Mouse (Mus musculus) left cerebral cortex, adult 2 months (tissue): Measurements from ENCODE around the gene Trpc3. TPM values are rescaled to one million over a fixed set of nuclear protein-coding genes. Genes with fewer than 3 reads are reported as not detected.
"Not testable (repeated sequence)": the region's sequence is repeated elsewhere in the genome, so short reads cannot be mapped to it uniquely, and the experiment has no call there.

Experiments used
- DNase-seq, 2 experiments: peaks; one replicate each; pipeline ENCODE4 v3.0.0; 2021 to 2022; ENCODE audit warnings: low spot score in 2 of 2, mixed read lengths in 1 of 2; ENCODE audit errors: extremely low spot score in 1 of 2
- H3K27ac ChIP-seq: fragments of 200-600 bp; 2 replicates; pipeline ENCODE4 v1.8.1; 2022
- H3K4me3 ChIP-seq: fragments of 200-600 bp; 2 replicates; pipeline ENCODE4 v1.8.1; 2022
- CTCF ChIP-seq: fragments of 200-600 bp; IDR thresholded peaks from 2 replicates; pipeline ENCODE4 v1.8.1; 2022; ENCODE audit warnings: antibody characterized with exemption, mild to moderate bottlenecking, moderate library complexity
- intact Hi-C: fragments of 180-260 bp; cut with DNase I; formaldehyde crosslinking; loops from one replicate; pipeline ENCODE4 v1.15.1; 2025
- total RNA-seq, 2 experiments: library from RNA; stranded (reverse); gene quantifications; 2 replicates each; pipeline ENCODE4 v1.2.3; 2021

Gene Trpc3
- total RNA-seq, 2 experiments from 2014 or later = 18.3 to 19.3 TPM

DNA sequence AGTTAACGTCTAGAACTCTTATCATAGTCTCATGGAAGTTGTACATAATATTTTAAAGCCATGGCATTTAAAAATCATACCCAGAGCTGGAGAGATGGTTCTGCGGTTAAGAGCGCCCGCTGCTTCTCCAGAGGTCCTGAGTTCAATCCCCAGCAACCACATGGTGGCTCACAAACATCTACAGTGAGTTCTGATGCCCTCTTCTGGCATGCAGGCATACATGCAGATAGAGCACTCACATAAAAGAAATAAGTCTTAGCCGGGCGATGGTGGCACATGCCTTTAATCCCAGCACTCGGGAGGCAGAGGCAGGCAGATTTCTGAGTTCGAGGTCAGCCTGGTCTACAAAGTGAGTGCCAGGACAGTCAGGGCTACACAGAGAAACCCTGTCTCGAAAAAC lies 90.2 kb downstream of the Trpc3 start:
- DNase-seq, intact Hi-C loops, H3K4me3 ChIP-seq, H3K27ac ChIP-seq: not testable (repeated sequence)
- peak; percentile 17; the same call in 1 of the 2 replicates for TF ChIP-seq CTCF

DNA sequence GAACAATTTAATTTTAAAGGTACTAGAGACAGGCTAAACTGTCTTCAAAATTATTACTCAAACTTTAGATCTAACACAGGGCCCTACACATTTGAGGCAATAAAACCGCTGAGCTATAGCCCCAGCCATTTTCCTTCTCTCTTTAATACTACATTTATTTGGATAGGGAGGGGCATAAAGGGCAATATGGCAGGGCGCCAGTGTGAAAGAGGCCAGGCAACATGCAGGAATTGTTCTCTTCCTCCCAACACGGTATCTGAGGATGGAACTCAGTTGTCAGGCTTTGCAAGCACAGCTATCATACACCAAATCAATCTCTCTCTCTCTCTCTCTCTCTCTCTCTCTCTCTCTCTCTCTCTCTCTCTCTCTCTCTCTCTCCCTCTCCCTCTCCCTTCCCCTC lies 91.2 kb downstream of the Trpc3 start:
- TF ChIP-seq CTCF = no peak
- no peak overlapping the region for H3K27ac ChIP-seq
- intact Hi-C loops = no loop called here
- no peak overlapping the region for H3K4me3 ChIP-seq
- no peak for DNase-seq

GRCm38 (mm10) chr3:36571827-36572378 lies 118.1 kb downstream of the Trpc3 start, which contains the start of gene Ccna2:
Gene Ccna2 (minus strand): TSS chr3:36572150.
- intact Hi-C loops = loop anchor here (1.0 kb wide), 1 partner anchor 20 kb away; the partner anchor contains the start of gene Exosc9
- Histone ChIP-seq H3K27ac (peak within 1 kb of the TSS; percentile 69), H3K4me3 (peak within 1 kb of the TSS; percentile 61)
- peak; percentile 97 to 98 for DNase-seq
- TF ChIP-seq CTCF = peak; percentile 60

DNA sequence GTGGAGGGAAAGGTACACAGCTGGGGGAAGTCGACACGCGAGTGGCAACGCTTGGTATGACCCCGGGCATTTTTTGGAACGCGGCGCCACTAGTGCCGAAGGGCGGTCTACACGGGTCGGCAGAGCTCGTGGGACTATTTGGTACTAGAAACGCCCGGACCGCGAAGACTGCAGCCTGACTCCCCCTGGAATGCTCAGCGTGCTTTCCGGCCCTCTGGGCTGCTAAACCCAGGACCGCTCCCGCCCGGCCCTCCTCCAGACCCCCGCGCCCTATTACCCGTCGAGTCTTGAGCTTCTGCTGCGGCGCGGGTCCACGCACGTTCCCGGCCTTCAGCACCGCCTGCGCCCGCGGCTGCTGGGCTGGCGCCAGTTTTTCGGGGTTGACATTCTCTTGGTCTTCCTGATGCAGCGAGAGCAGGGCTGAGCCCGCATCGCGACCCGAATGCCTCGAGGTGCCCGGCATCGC lies 118.6 kb downstream of the Trpc3 start:
- Histone ChIP-seq H3K4me3 (peak overlapping the region; percentile 61), H3K27ac (no peak overlapping the region)
- DNase-seq = no peak
- intact Hi-C loops = no loop called here
- no peak for TF ChIP-seq CTCF

Other genes with a start within 250 kb of the Trpc3 start
- 10 to 100 TPM; 69.0 to 71.9 TPM for gene Anxa5, start 214.3 kb downstream of the Trpc3 start, total RNA-seq
- gene 1810062G17Rik, start 214.2 kb downstream of the Trpc3 start, total RNA-seq = not detected
- gene Gm11549, start 168.4 kb downstream of the Trpc3 start, total RNA-seq = 10 to 100 TPM; 35.7 to 44.6 TPM
- 10 to 100 TPM; 37.2 to 42.7 TPM for gene Exosc9, start 137.6 kb downstream of the Trpc3 start, total RNA-seq
- gene Ccna2, start 118.0 kb downstream of the Trpc3 start, total RNA-seq = 1 to 10 TPM in 1 of 2 experiments, under 1 TPM in 1; 0.63 to 1.1 TPM
- gene Bbs7, start 76.7 kb downstream of the Trpc3 start, total RNA-seq = 10 to 100 TPM; 14.1 to 18.5 TPM
- 100 to 1,000 TPM; 122 to 126 TPM for gene 4932438A13Rik, start 172.9 kb upstream of the Trpc3 start, total RNA-seq